Mouse (Mus musculus) limb, embryonic 12.5 days (tissue): ENCODE data around the gene Cela1. TPM values are rescaled to one million over a fixed set of nuclear protein-coding genes. Genes with fewer than 3 reads are reported as not detected.

ENCODE experiments used
- ATAC-seq: fragments of 200-750 bp; cut with Nextera tagmentation; 2 replicates; pipeline ENCODE4 v1.8.0; 2017; ENCODE audit warnings: low read depth, moderate TSS enrichment; ENCODE audit not compliant: insufficient number of reproducible peaks, insufficient read depth, low FRiP score, low TSS enrichment
- H3K27ac ChIP-seq: fragments of 300-500 bp; sonication (generic); 2 replicates; pipeline ENCODE4 v1.5.1; 2016; ENCODE audit warnings: mild to moderate bottlenecking, moderate library complexity
- H3K27me3 ChIP-seq: fragments of 300-500 bp; sonication (generic); 2 replicates; pipeline ENCODE4 v1.6.1; 2016; ENCODE audit warnings: mild to moderate bottlenecking, moderate library complexity
- H3K36me3 ChIP-seq: fragments of 300-500 bp; sonication (generic); 2 replicates; pipeline ENCODE4 v1.6.1; 2016; ENCODE audit warnings: mild to moderate bottlenecking, moderate library complexity
- H3K4me1 ChIP-seq: fragments of 300-500 bp; sonication (generic); replicated peaks from 2 replicates; pipeline ENCODE4 v1.6.1; 2016
- H3K4me2 ChIP-seq: fragments of 300-500 bp; sonication (generic); 2 replicates; pipeline ENCODE4 v1.6.1; 2016; ENCODE audit warnings: mild to moderate bottlenecking, moderate library complexity
- H3K4me3 ChIP-seq: fragments of 300-500 bp; sonication (generic); replicated peaks from 2 replicates; pipeline ENCODE4 v1.5.1; 2016; ENCODE audit warnings: mild to moderate bottlenecking
- H3K9ac ChIP-seq: fragments of 300-500 bp; sonication (generic); replicated peaks from 2 replicates; pipeline ENCODE4 v1.6.1; 2016; ENCODE audit warnings: mild to moderate bottlenecking, moderate library complexity
- H3K9me3 ChIP-seq: fragments of 300-500 bp; sonication (generic); 2 replicates; pipeline ENCODE4 v1.6.1; 2016; ENCODE audit warnings: mild to moderate bottlenecking, moderate library complexity
- WGBS: fragments of 180-500 bp; shearing (Covaris S2); methylation state at CpG from one replicate; pipeline ENCODE4 v1.1.7; 2016; 5-methylcytosine and 5-hydroxymethylcytosine counted together
- polyA plus RNA-seq: library from polyadenylated mRNA; unstranded; fragments of >200 nt; fragmentation: Nextera tagmentation; extraction: Ambion mirVana; gene quantifications from 2 replicates; pipeline ENCODE4 v1.2.1, GENCODE M21; 2016

The Cela1 gene
- polyA plus RNA-seq, 1 experiment from 2014 or later = 1.1 TPM

- no peak overlapping the region for H3K27ac ChIP-seq
- H3K9ac ChIP-seq = no peak overlapping the region
- no peak overlapping the region for H3K4me3 ChIP-seq
- 7% methylated on average over 9 of the region's 9 CpGs for WGBS
- no peak overlapping the region; the same call in 1 of the 2 replicates for H3K4me2 ChIP-seq
- no peaks in the 10 kb centered on the region for H3K9me3 ChIP-seq
- H3K36me3 ChIP-seq = no peaks in the 10 kb centered on the region
- peaks cover 22% of the 10 kb centered on the region for H3K4me1 ChIP-seq
- ATAC-seq = no peak
- H3K27me3 ChIP-seq = peaks cover 72% of the 10 kb centered on the region
Observed at GRCm38 (mm10) chr15:100635239-100635638, 52.5 kb downstream of the Cela1 start.

DNA sequence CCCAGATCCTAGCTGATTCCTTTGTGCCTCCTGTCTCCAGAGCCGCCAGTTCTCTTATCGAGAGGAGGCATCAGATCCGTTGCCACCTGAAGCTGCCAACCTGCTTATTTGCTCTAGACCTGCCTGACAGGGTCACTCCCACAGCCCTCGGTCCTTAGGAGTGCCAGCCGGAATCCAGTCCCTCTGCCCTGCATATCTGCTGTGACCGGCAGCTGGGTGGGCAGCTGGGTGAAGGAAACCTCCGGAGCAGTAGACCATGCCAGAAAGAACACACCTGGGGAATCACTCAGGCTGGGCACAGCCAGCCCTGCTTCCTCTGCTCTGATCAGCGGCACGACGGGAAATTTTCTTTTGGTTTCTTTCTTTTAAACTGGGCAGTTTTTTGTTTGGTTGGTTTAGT is 54.4 kb downstream of the Cela1 start:
- 83% methylated on average over 10 of the region's 10 CpGs for WGBS
- Histone ChIP-seq H3K27me3 (peaks cover 60% of the 10 kb centered on the region), H3K27ac (no peak overlapping the region)

GRCm38 (mm10) chr15:100632323-100632722 is 55.4 kb downstream of the Cela1 start:
- ATAC-seq = no peak
- 91% methylated on average over 5 of the region's 5 CpGs for WGBS

More for the DNA sequence above, 54.4 kb downstream of the Cela1 start:
- Histone ChIP-seq H3K4me3 (no peak overlapping the region), H3K36me3 (no peaks in the 10 kb centered on the region), H3K9me3 (no peaks in the 10 kb centered on the region), H3K4me1 (peaks cover 25% of the 10 kb centered on the region), H3K4me2 (no peak overlapping the region), H3K9ac (no peak overlapping the region)
- ATAC-seq = no peak

DNA sequence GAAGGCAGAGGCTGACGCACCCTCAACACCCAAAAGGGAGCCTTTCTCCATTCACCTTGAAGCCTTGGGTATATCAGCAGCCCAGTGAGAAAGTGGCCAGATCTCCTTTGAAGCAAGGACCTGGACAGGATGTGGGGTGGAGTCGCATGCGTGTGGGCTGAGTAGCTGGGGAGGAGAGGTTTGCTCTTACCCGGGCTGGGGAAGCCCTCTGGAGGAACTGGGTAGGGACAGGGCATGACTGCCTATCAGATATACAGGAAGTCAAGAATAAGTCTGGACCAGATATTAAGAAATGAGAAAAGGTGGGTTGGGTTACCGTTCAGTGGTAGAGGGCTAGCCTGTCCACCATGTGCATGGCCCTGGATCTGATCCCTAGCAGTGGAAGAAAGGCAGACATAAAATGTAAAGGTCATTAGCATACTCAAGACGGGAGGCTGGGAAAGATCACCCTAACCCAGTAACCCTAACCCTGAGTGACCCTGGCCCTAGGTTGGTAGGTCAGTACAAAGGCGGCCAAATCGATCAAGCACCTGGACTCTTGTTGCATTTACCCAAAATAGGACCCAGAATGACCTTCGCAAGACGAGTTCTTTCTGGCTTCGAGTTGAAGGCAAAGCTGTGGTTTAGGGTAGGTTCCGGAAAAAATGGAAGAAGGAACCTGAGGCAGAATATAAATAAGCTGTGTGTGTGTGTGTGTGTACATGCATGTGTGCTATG is 56.1 kb downstream of the Cela1 start:
- H3K36me3 ChIP-seq = no peaks in the 10 kb centered on the region
- H3K9ac ChIP-seq = no peak overlapping the region
- H3K27me3 ChIP-seq = peaks cover 42% of the 10 kb centered on the region
- peaks cover 25% of the 10 kb centered on the region for H3K4me1 ChIP-seq
- no peak overlapping the region for H3K4me2 ChIP-seq
- no peak for ATAC-seq
- WGBS = 78% methylated on average over 12 of the region's 12 CpGs
- H3K27ac ChIP-seq = no peak overlapping the region
- no peak overlapping the region for H3K4me3 ChIP-seq
- no peaks in the 10 kb centered on the region for H3K9me3 ChIP-seq

More at GRCm38 (mm10) chr15:100632323-100632722, 55.4 kb downstream of the Cela1 start:
- Histone ChIP-seq H3K36me3 (no peaks in the 10 kb centered on the region), H3K27ac (no peak overlapping the region), H3K4me2 (no peak overlapping the region), H3K9ac (no peak overlapping the region), H3K4me1 (peaks cover 32% of the 10 kb centered on the region), H3K27me3 (peaks cover 49% of the 10 kb centered on the region), H3K4me3 (no peak overlapping the region), H3K9me3 (no peaks in the 10 kb centered on the region)

DNA sequence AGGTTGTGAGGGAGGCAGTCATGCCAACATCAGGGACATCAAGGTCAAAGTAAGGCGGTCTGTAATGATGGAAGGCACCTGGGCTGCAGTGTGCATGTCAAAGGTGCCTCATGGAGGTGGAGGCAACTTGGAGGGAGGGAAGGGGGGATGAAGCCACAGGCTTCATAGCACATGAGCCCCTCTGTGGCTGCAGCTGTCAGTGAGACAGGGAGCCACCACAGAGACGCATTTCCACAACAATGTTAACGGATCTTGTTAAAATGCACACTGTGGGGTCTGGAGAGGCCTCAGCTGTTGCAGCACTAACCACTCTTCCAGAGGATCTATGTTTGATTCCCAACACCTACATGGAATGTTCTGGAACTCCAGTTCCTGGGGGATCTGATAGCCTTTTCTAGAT is 57.6 kb downstream of the Cela1 start:
- Histone ChIP-seq H3K4me2 (no peak overlapping the region), H3K4me1 (peaks cover 13% of the 10 kb centered on the region), H3K4me3 (no peak overlapping the region), H3K9me3 (no peaks in the 10 kb centered on the region), H3K36me3 (no peaks in the 10 kb centered on the region), H3K27me3 (peaks cover 28% of the 10 kb centered on the region), H3K27ac (no peak overlapping the region), H3K9ac (no peak overlapping the region)
- 65% methylated on average over 3 of the region's 3 CpGs for WGBS
- no peak for ATAC-seq

DNA sequence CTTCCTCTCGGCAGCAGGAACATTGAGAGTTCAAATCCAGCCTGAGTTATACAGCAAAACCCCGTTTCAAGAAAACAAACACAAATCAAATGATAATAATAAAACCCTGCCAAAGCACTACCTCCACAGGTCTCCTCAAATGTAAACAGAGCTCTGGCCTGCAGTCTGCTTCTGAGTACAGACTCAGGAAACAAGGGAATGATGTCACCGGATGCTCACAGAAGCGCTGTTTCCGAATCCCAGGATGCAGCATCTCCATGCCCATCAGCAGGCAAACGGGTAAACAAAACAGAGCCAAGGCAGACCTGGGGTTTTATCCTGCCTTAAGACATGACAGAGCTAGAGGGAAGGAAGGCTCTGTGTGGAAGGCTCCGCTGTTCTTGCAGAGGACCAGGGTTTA is 58.9 kb downstream of the Cela1 start:
- H3K36me3 ChIP-seq = no peaks in the 10 kb centered on the region
- no peaks in the 10 kb centered on the region for H3K9me3 ChIP-seq
- no peak overlapping the region for H3K4me3 ChIP-seq
- WGBS = 42% methylated on average over 7 of the region's 7 CpGs
- H3K4me1 ChIP-seq = peaks cover 12% of the 10 kb centered on the region
- no peak overlapping the region for H3K4me2 ChIP-seq
- ATAC-seq = no peak
- no peak overlapping the region for H3K27ac ChIP-seq
- H3K9ac ChIP-seq = no peak overlapping the region
- peaks cover 16% of the 10 kb centered on the region for H3K27me3 ChIP-seq

- no peak for ATAC-seq
- H3K9me3 ChIP-seq = no peaks in the 10 kb centered on the region
- H3K4me1 ChIP-seq = peaks cover 12% of the 10 kb centered on the region
- 6% methylated on average over 11 of the region's 11 CpGs for WGBS
- 0 out of 2 replicates have a peak overlapping the region, but pooled peaks have one; percentile 8 for H3K27ac ChIP-seq
- no peaks in the 10 kb centered on the region for H3K36me3 ChIP-seq
- H3K9ac ChIP-seq = 0 out of 2 replicates have a peak overlapping the region, but pooled peaks have one; percentile 23
- peaks cover 8% of the 10 kb centered on the region for H3K27me3 ChIP-seq
- H3K4me3 ChIP-seq = no peak overlapping the region
- H3K4me2 ChIP-seq = peak overlapping the region; percentile 28
Observed at GRCm38 (mm10) chr15:100627774-100628370, 59.8 kb downstream of the Cela1 start.

DNA sequence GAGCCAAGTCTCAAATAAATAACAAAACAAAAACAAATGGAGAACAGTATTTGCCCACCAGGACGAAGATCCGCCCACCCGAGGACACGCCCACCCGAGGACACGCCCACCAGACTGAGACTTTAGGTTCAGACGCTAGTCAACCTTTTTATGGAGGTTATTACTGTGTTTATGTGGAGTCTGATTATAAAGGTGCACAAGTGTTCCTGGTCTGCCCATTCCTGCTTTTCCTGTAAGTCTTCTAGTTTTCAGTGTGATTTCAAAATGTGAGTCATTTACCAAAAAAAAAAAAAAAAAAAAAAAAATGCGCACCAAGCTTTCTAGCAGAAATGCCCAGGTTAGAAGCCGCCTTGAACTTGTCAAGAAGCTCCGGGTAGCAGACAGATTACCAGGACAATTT is 60.4 kb downstream of the Cela1 start:
- Histone ChIP-seq H3K9me3 (no peaks in the 10 kb centered on the region), H3K4me2 (no peak overlapping the region), H3K27me3 (peaks cover 4% of the 10 kb centered on the region; the same call in 1 of the 2 replicates), H3K4me3 (no peak overlapping the region), H3K36me3 (no peaks in the 10 kb centered on the region), H3K4me1 (peaks cover 12% of the 10 kb centered on the region), H3K27ac (no peak overlapping the region), H3K9ac (no peak overlapping the region)
- WGBS = 15% methylated on average over 10 of the region's 10 CpGs
- ATAC-seq = no peak

- H3K4me2 ChIP-seq = no peak overlapping the region
- no peak for ATAC-seq
- H3K36me3 ChIP-seq = peaks cover 16% of the 10 kb centered on the region
- H3K27me3 ChIP-seq = no peaks in the 10 kb centered on the region
- H3K9ac ChIP-seq = no peak overlapping the region
- no peaks in the 10 kb centered on the region for H3K9me3 ChIP-seq
- WGBS = 85% methylated on average over 3 of the region's 3 CpGs
- H3K4me1 ChIP-seq = peaks cover 12% of the 10 kb centered on the region
- H3K27ac ChIP-seq = no peak overlapping the region
- no peak overlapping the region for H3K4me3 ChIP-seq
Observed at GRCm38 (mm10) chr15:100624435-100624834, 63.3 kb downstream of the Cela1 start.
